Mouse (Mus musculus) bone marrow macrophage, adult 2 months (primary cell): ENCODE measurements around the gene Erich2.

Experiments used
- CTCF ChIP-seq: IDR thresholded peaks from 2 replicates; pipeline ENCODE4 v1.5.1; 2012; ENCODE audit warnings: low read depth, mild to moderate bottlenecking, low read length, moderate library complexity
- POLR2A ChIP-seq: IDR thresholded peaks from 2 replicates; pipeline ENCODE4 v1.6.1; 2012; ENCODE audit warnings: mild to moderate bottlenecking, low read depth, low read length, borderline replicate concordance

- TF ChIP-seq CTCF (no peak), POLR2A (no peak)
Observed at GRCm38 (mm10) chr2:70552772-70553171, 44.2 kb downstream of the Erich2 start, which contains the start of gene Gad1.
